8 mouse cellular contexts compared by ENCODE assay signal in genomic region chr15:5184668-5185330, GRCm38 (mm10). TPM values are rescaled to one million over a fixed set of nuclear protein-coding genes. Genes with fewer than 3 reads are reported as not detected.
A peak's percentile ranks its signal among the peaks of the same experiment; 100 is the strongest.
DNase-seq lines count a peak whose midpoint lies in the region; ATAC-seq and TF ChIP-seq lines count a peak whose summit lies in the region.

No protein-coding gene starts in this region.

- peak; percentile 52 for ATAC-seq in kidney, embryonic 15.5 days (replicated peaks; ENCODE audit: low FRiP score)
- peak; percentile 27; the same call in 1 of the 2 replicates for ATAC-seq in embryonic facial prominence, embryonic 15.5 days (ENCODE audit: insufficient number of reproducible peaks, low FRiP score, low TSS enrichment, low read depth)
- peak; percentile 9 for ATAC-seq in inflammation-experienced regulatory T-cells, adult 6 months
- ATAC-seq in midbrain, embryonic 16.5 days = peak; percentile 66
- no peak for ATAC-seq in megakaryocyte-erythroid progenitor cell, adult 5-6 weeks (replicated peaks; ENCODE audit: low FRiP score, low TSS enrichment, poor library complexity, severe bottlenecking)

- no peak for TF ChIP-seq EP300 in ES-Bruce4 (IDR thresholded peaks at IDR 0.05; ENCODE audit: insufficient read depth, low read depth, low read length)

- H3K4me2 ChIP-seq in kidney, embryonic 15.5 days = peak overlapping the region; percentile 72
- peak overlapping the region; percentile 67 for H3K4me2 ChIP-seq in embryonic facial prominence, embryonic 15.5 days (replicated peaks)
- H3K4me2 ChIP-seq in midbrain, embryonic 16.5 days (ENCODE audit: low read length) = peak overlapping the region; percentile 68

- 30% methylated on average over 11 of the region's 11 CpGs for WGBS in kidney, embryonic 15.5 days
- 33% methylated on average over 11 of the region's 11 CpGs for WGBS in embryonic facial prominence, embryonic 15.5 days
- 42% methylated on average over 10 of the region's 11 CpGs for WGBS in midbrain, embryonic 16.5 days

- no peak for DNase-seq in kidney, adult 11 months
- DNase-seq in left cerebral cortex, adult 11 months (ENCODE audit: low spot score) = no peak

- TF ChIP-seq CTCF in ES-Bruce4 (IDR thresholded peaks at IDR 0.05; ENCODE audit: low read depth, low read length) = no peak

- peaks cover 11% of the 10 kb centered on the region for H3K36me3 ChIP-seq in kidney, embryonic 15.5 days
- H3K36me3 ChIP-seq in ES-Bruce4 (ENCODE audit: control insufficient read depth, insufficient read depth, low read length, poor library complexity, severe bottlenecking) = no peaks in the 10 kb centered on the region
- H3K36me3 ChIP-seq in embryonic facial prominence, embryonic 15.5 days = peaks cover 4% of the 10 kb centered on the region; the same call in 1 of the 2 replicates
- no peaks in the 10 kb centered on the region for H3K36me3 ChIP-seq in midbrain, embryonic 16.5 days (ENCODE audit: control insufficient read depth, insufficient read depth, low read length)

- no peak for TF ChIP-seq POLR2A in ES-Bruce4 (IDR thresholded peaks at IDR 0.05; ENCODE audit: insufficient read depth, low read length)

- peak overlapping the region; percentile 82 for H3K9ac ChIP-seq in kidney, embryonic 15.5 days
- peak overlapping the region; percentile 75 for H3K9ac ChIP-seq in ES-Bruce4 (ENCODE audit: low read depth, poor library complexity, severe bottlenecking)
- peak overlapping the region; percentile 81 for H3K9ac ChIP-seq in embryonic facial prominence, embryonic 15.5 days
- H3K9ac ChIP-seq in midbrain, embryonic 16.5 days (ENCODE audit: low read depth, low read length) = peak overlapping the region; percentile 61

- no peaks in the 10 kb centered on the region for H3K9me3 ChIP-seq in kidney, embryonic 15.5 days (replicated peaks)
- H3K9me3 ChIP-seq in ES-Bruce4 (replicated peaks; ENCODE audit: control insufficient read depth, insufficient read depth, low read length, poor library complexity, severe bottlenecking) = no peaks in the 10 kb centered on the region
- H3K9me3 ChIP-seq in embryonic facial prominence, embryonic 15.5 days (replicated peaks) = no peaks in the 10 kb centered on the region
- H3K9me3 ChIP-seq in midbrain, embryonic 16.5 days (replicated peaks; ENCODE audit: control insufficient read depth, low read length, poor library complexity, severe bottlenecking) = no peaks in the 10 kb centered on the region

- H3K4me3 ChIP-seq in kidney, embryonic 15.5 days (replicated peaks) = peak overlapping the region; percentile 97
- H3K4me3 ChIP-seq in ES-Bruce4 (ENCODE audit: low read depth, low read length) = peak overlapping the region; percentile 91
- peak overlapping the region; percentile 99 for H3K4me3 ChIP-seq in embryonic facial prominence, embryonic 15.5 days (replicated peaks)
- peak overlapping the region; percentile 62 for H3K4me3 ChIP-seq in midbrain, embryonic 16.5 days (ENCODE audit: low read depth, low read length)

- H3K27me3 ChIP-seq in kidney, embryonic 15.5 days = no peaks in the 10 kb centered on the region
- H3K27me3 ChIP-seq in ES-Bruce4 (ENCODE audit: control insufficient read depth, insufficient read depth, low read length, poor library complexity, severe bottlenecking) = no peaks in the 10 kb centered on the region
- H3K27me3 ChIP-seq in embryonic facial prominence, embryonic 15.5 days = no peaks in the 10 kb centered on the region
- no peaks in the 10 kb centered on the region for H3K27me3 ChIP-seq in midbrain, embryonic 16.5 days (ENCODE audit: control insufficient read depth, insufficient read depth, low read depth, low read length)

- H3K4me1 ChIP-seq in kidney, embryonic 15.5 days = peaks cover 21% of the 10 kb centered on the region
- no peaks in the 10 kb centered on the region for H3K4me1 ChIP-seq in ES-Bruce4 (ENCODE audit: control insufficient read depth, insufficient read depth, low read length)
- H3K4me1 ChIP-seq in embryonic facial prominence, embryonic 15.5 days = peaks cover 18% of the 10 kb centered on the region
- H3K4me1 ChIP-seq in midbrain, embryonic 16.5 days (ENCODE audit: control insufficient read depth, insufficient read depth, low read length) = peaks cover 17% of the 10 kb centered on the region

- peak overlapping the region; percentile 95 for H3K27ac ChIP-seq in kidney, embryonic 15.5 days
- peak overlapping the region; percentile 91 for H3K27ac ChIP-seq in ES-Bruce4 (ENCODE audit: insufficient read depth, low read length)
- peak overlapping the region; percentile 91 for H3K27ac ChIP-seq in embryonic facial prominence, embryonic 15.5 days (replicated peaks)
- peak overlapping the region; percentile 91 for H3K27ac ChIP-seq in midbrain, embryonic 16.5 days (ENCODE audit: low read length)

RNA-seq across cellular contexts. Expression of gene Ttc33, which starts 0.5 kb away (rescaled TPM):
- 45.1 and 45.2 TPM in 2 replicates for polyA plus RNA-seq in kidney, embryonic 15.5 days (2015; fragmentation: Nextera tagmentation; extraction: Ambion mirVana)
- polyA plus RNA-seq in ES-Bruce4 (2011; ENCODE audit: insufficient read depth, insufficient read length, low read depth, missing spikeins) = 22.8 and 29.6 TPM in 2 replicates
- polyA plus RNA-seq in embryonic facial prominence, embryonic 15.5 days (2015; fragmentation: Nextera tagmentation; extraction: Ambion mirVana) = 37.7 and 40.2 TPM in 2 replicates
- 10 to 100 TPM; 58.5 to 62.4 (median 61.3) TPM for polyA plus RNA-seq in inflammation-experienced regulatory T-cells, adult 6 months (2017; shearing (Covaris generic))
- 58.0 and 63.2 TPM in 2 replicates for polyA plus RNA-seq in midbrain, embryonic 16.5 days (2015; fragmentation: Nextera tagmentation; extraction: Ambion mirVana)
- 12.6 and 21.2 TPM in 2 replicates for total RNA-seq in megakaryocyte-erythroid progenitor cell, adult 5-6 weeks (2014; fragmentation: Nextera tagmentation)
- total RNA-seq in megakaryocyte-erythroid progenitor cell, adult 5-6 weeks (2017) = 35.6 and 36.8 TPM in 2 replicates

RNA-seq across cellular contexts. Expression of gene Prkaa1, which starts 41.1 kb away (rescaled TPM):
- polyA plus RNA-seq in kidney, embryonic 15.5 days (2015; fragmentation: Nextera tagmentation; extraction: Ambion mirVana) = 22.6 and 23.7 TPM in 2 replicates
- 24.6 and 26.0 TPM in 2 replicates for polyA plus RNA-seq in ES-Bruce4 (2011; ENCODE audit: insufficient read depth, insufficient read length, low read depth, missing spikeins)
- polyA plus RNA-seq in embryonic facial prominence, embryonic 15.5 days (2015; fragmentation: Nextera tagmentation; extraction: Ambion mirVana) = 16.1 and 17.2 TPM in 2 replicates
- polyA plus RNA-seq in inflammation-experienced regulatory T-cells, adult 6 months (2017; shearing (Covaris generic)) = 10 to 100 TPM; 18.1 to 22.5 (median 21.9) TPM
- 12.9 and 15.0 TPM in 2 replicates for polyA plus RNA-seq in midbrain, embryonic 16.5 days (2015; fragmentation: Nextera tagmentation; extraction: Ambion mirVana)
- total RNA-seq in megakaryocyte-erythroid progenitor cell, adult 5-6 weeks (2014; fragmentation: Nextera tagmentation) = 55.5 and 56.0 TPM in 2 replicates
- 59.3 and 69.1 TPM in 2 replicates for total RNA-seq in megakaryocyte-erythroid progenitor cell, adult 5-6 weeks (2017)

RNA-seq across cellular contexts. Expression of gene Ptger4, which starts 59.2 kb away (rescaled TPM):
- polyA plus RNA-seq in kidney, embryonic 15.5 days (2015; fragmentation: Nextera tagmentation; extraction: Ambion mirVana) = 4.2 and 5.2 TPM in 2 replicates
- 0.53 and 1.3 TPM in 2 replicates for polyA plus RNA-seq in ES-Bruce4 (2011; ENCODE audit: insufficient read depth, insufficient read length, low read depth, missing spikeins)
- polyA plus RNA-seq in embryonic facial prominence, embryonic 15.5 days (2015; fragmentation: Nextera tagmentation; extraction: Ambion mirVana) = 5.0 and 5.7 TPM in 2 replicates
- polyA plus RNA-seq in inflammation-experienced regulatory T-cells, adult 6 months (2017; shearing (Covaris generic)) = 10 to 100 TPM; 25.0 to 27.1 (median 26.3) TPM
- 1.1 and 1.6 TPM in 2 replicates for polyA plus RNA-seq in midbrain, embryonic 16.5 days (2015; fragmentation: Nextera tagmentation; extraction: Ambion mirVana)
- 7.3 and 9.9 TPM in 2 replicates for total RNA-seq in megakaryocyte-erythroid progenitor cell, adult 5-6 weeks (2014; fragmentation: Nextera tagmentation)
- 5.1 and 5.9 TPM in 2 replicates for total RNA-seq in megakaryocyte-erythroid progenitor cell, adult 5-6 weeks (2017)
